Mouse (Mus musculus) limb, embryonic 12.5 days (tissue): Measurements from ENCODE around the gene Anln. TPM values are rescaled to one million over a fixed set of nuclear protein-coding genes. Genes with fewer than 3 reads are reported as not detected.

Experiments used
- ATAC-seq: fragments of 200-750 bp; cut with Nextera tagmentation; 2 replicates; pipeline ENCODE4 v1.8.0; 2017; ENCODE audit warnings: low read depth, moderate TSS enrichment; ENCODE audit not compliant: insufficient number of reproducible peaks, insufficient read depth, low FRiP score, low TSS enrichment
- H3K27ac ChIP-seq: fragments of 300-500 bp; sonication (generic); 2 replicates; pipeline ENCODE4 v1.5.1; 2016; ENCODE audit warnings: mild to moderate bottlenecking, moderate library complexity
- H3K27me3 ChIP-seq: fragments of 300-500 bp; sonication (generic); 2 replicates; pipeline ENCODE4 v1.6.1; 2016; ENCODE audit warnings: mild to moderate bottlenecking, moderate library complexity
- H3K36me3 ChIP-seq: fragments of 300-500 bp; sonication (generic); 2 replicates; pipeline ENCODE4 v1.6.1; 2016; ENCODE audit warnings: mild to moderate bottlenecking, moderate library complexity
- H3K4me1 ChIP-seq: fragments of 300-500 bp; sonication (generic); replicated peaks from 2 replicates; pipeline ENCODE4 v1.6.1; 2016
- H3K4me2 ChIP-seq: fragments of 300-500 bp; sonication (generic); 2 replicates; pipeline ENCODE4 v1.6.1; 2016; ENCODE audit warnings: mild to moderate bottlenecking, moderate library complexity
- H3K4me3 ChIP-seq: fragments of 300-500 bp; sonication (generic); replicated peaks from 2 replicates; pipeline ENCODE4 v1.5.1; 2016; ENCODE audit warnings: mild to moderate bottlenecking
- H3K9ac ChIP-seq: fragments of 300-500 bp; sonication (generic); replicated peaks from 2 replicates; pipeline ENCODE4 v1.6.1; 2016; ENCODE audit warnings: mild to moderate bottlenecking, moderate library complexity
- H3K9me3 ChIP-seq: fragments of 300-500 bp; sonication (generic); 2 replicates; pipeline ENCODE4 v1.6.1; 2016; ENCODE audit warnings: mild to moderate bottlenecking, moderate library complexity
- WGBS: fragments of 180-500 bp; shearing (Covaris S2); methylation state at CpG from one replicate; pipeline ENCODE4 v1.1.7; 2016; 5-methylcytosine and 5-hydroxymethylcytosine counted together
- polyA plus RNA-seq: library from polyadenylated mRNA; unstranded; fragments of >200 nt; fragmentation: Nextera tagmentation; extraction: Ambion mirVana; gene quantifications from 2 replicates; pipeline ENCODE4 v1.2.1, GENCODE M21; 2016

The Anln gene
- 48.3 and 52.8 TPM in 2 replicates for polyA plus RNA-seq

DNA sequence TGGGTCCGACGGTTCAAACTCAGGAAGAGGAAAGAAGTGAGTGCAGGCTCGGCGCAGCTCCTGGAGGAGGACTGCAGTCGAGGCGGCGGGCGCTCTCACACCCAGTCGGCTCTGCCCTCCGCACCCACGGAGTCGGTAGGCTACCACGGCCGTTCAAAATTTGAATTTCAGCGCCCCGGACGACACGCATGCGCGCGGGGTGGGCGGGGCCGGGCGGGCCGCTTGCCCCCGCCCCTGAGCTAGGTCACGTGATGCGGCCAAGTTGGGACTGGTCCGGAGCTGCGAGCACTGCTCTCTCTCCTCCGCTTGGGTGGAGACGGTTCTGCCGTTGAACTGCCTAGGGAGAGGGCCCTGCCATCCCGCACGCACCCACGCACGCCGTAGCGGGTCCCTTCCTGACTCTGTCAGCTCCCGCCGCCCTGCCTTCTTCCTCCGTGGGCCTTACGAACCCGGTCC, at the start of gene Anln:
Gene Anln (minus strand): TSS at position 168 of the 456 bp plus-strand sequence.
- Histone ChIP-seq H3K9me3 (no peaks in the 10 kb centered on the region), H3K27me3 (no peaks in the 10 kb centered on the region), H3K27ac (peak within 1 kb of the TSS; percentile 95), H3K4me1 (peaks cover 16% of the 10 kb centered on the region), H3K4me3 (peak within 1 kb of the TSS; percentile 82), H3K36me3 (peaks cover 7% of the 10 kb centered on the region), H3K4me2 (peak within 1 kb of the TSS; percentile 74), H3K9ac (peak within 1 kb of the TSS; percentile 87)
- under 1% methylated on average over 43 of the region's 44 CpGs for WGBS
- ATAC-seq, result peak; percentile 92

DNA sequence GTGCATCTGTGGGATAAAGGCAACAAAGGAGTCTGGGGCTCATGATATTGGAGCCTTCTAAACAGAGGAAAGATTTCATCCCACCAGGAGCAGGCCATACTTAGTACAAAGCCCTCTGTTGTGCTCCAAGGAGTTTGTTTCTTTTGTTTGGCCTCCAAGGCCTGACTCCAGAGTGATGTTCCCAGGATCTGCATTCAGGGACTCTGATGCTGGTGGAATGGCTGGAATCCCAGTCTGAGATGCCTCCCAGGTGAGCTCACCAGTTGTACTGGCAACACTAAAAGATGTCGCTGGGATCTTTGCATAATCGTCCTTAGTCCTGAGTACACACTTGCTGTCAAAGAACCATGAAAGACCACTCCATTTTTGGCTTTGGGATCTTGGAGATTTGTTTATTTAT, 45.1 kb upstream of the Anln start:
- WGBS, result 91% methylated on average over 2 of the region's 2 CpGs
- no peak for ATAC-seq
- Histone ChIP-seq H3K9me3 (no peaks in the 10 kb centered on the region), H3K27me3 (no peaks in the 10 kb centered on the region), H3K4me3 (no peak overlapping the region), H3K36me3 (no peaks in the 10 kb centered on the region), H3K27ac (no peak overlapping the region), H3K4me2 (no peak overlapping the region), H3K4me1 (peaks cover 20% of the 10 kb centered on the region), H3K9ac (no peak overlapping the region)

DNA sequence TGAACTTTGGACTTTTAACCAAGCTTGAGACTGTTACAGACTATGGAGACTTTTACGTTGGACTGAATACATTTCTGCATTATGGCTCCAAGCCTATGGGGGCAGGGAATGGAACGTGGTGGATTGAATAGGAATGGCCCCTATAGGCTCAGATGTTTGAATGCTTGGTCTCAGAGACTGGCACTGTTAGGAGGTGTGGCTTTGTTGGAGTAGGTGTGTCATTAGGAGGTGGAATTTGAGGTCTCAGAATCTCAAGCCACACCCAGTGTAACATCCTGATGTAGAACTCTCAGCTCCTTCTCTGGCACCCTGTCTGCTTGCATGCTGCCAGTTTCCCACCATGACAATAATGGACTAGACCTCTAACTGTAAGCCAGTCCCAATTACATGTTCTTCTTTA, 44.2 kb upstream of the Anln start:
- Histone ChIP-seq H3K4me2 (no peak overlapping the region), H3K9ac (no peak overlapping the region), H3K9me3 (no peaks in the 10 kb centered on the region), H3K4me1 (peaks cover 29% of the 10 kb centered on the region), H3K27ac (no peak overlapping the region), H3K4me3 (no peak overlapping the region), H3K36me3 (no peaks in the 10 kb centered on the region), H3K27me3 (no peaks in the 10 kb centered on the region)
- WGBS, result 73% methylated on average over 2 of the region's 2 CpGs
- no peak for ATAC-seq

DNA sequence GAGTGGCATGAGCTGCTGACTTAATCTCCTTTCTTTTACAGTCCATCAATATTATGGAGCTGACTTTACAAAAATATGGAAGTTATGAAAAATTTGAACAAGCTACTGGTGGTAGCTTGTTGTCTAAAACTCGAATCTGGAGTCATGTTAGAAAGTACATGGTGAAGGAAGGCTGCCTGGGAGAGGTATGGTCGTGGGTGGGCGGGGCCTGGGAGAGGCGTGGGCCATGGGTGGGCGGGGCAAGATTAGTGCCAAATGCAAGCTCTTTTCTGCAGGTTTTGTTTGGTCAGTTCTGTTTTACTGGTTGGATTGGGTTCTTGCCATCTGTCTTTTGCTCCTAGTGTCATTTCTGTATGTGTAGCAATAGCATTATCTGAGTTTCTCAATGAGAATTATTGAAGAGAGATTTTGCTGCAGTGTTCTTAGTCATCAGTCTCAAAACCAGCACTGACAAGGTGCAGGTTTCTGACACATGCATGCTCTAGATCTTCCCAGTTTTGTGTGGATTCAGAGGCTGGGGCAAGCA, 41.4 kb upstream of the Anln start:
- Histone ChIP-seq H3K36me3 (no peaks in the 10 kb centered on the region), H3K27me3 (no peaks in the 10 kb centered on the region), H3K9me3 (no peaks in the 10 kb centered on the region), H3K4me2 (peak overlapping the region; percentile 40), H3K4me3 (no peak overlapping the region), H3K4me1 (peaks cover 32% of the 10 kb centered on the region), H3K27ac (peak overlapping the region; percentile 66; the same call in 1 of the 2 replicates), H3K9ac (no peak overlapping the region)
- no peak for ATAC-seq
- 36% methylated on average over 5 of the region's 5 CpGs for WGBS

DNA sequence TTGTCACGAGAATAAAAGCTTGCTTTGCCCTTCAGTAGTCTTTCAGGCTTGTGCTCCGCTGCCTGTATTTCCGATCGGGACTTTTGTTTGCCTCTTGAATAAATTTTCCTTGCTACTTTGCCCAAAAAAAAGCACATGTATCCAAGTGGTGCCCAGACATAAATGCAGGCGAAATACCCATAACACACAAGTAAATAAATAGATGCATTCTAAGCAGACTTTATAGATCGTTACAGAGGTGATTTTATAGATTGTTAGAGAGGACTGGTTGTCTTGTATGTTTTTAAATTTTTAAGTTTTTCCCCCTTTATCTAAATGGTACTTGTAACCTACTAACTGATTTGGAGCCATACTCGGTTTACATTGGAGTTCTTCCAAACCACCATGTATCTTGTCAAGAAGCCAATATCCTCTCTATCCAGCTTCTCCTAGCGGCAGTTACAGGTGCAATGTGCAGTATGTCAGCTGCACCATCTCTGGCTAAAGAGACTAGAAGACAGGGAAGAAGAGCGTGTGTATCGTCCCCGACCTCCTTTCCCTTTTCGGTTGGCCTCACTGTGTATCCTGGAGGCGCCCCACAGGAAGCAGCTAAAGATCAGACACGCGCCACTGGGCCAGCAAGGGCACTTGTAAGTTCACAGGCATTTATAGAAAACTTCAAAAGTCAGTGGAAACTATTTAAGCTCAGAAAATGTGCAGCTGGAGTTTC, 40.7 kb upstream of the Anln start:
- Histone ChIP-seq H3K36me3 (no peaks in the 10 kb centered on the region), H3K9me3 (no peaks in the 10 kb centered on the region), H3K27ac (peak overlapping the region; percentile 66), H3K4me2 (peak overlapping the region; percentile 40), H3K4me1 (peaks cover 32% of the 10 kb centered on the region), H3K27me3 (no peaks in the 10 kb centered on the region), H3K9ac (no peak overlapping the region), H3K4me3 (no peak overlapping the region)
- ATAC-seq, result no peak
- 55% methylated on average over 15 of the region's 15 CpGs for WGBS

DNA sequence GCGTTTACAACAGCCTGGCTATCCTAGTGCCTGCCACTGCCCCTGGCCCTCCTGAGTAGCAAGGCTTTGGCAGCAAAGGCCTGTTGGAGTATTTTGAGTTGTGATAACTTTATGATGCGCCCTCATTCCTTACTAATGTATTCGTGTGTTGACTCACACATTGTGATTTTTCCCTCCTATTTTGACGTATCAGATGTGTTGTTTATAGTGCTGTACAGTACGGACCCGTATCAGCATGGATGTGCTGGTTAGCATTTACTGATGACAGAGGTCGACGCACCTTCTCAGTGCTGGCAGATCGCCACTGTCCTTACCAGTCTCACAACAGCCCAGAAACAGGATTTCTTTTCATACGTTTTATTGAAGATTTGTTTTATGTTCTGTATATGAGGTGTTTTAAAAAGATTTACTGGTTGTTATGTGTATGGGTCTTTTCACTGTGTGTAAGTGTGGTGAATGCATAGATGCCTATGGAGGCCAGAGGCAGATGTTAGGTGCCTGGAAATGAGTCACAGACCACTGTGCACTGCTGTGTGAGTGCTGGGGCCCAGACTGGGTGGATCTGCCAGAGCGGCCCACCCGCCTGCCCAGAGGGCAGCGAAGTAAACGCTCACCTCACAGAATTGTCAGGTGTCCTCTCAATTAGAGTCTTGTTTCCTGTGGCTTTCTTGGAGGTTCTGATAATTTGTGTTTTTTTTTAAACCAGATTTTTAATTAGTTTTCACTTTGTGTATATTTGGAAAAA, 39.9 kb upstream of the Anln start:
- H3K4me1 ChIP-seq, result peaks cover 32% of the 10 kb centered on the region
- peak; percentile 69 for ATAC-seq
- H3K4me2 ChIP-seq, result no peak overlapping the region
- no peak overlapping the region for H3K9ac ChIP-seq
- H3K4me3 ChIP-seq, result no peak overlapping the region
- H3K27me3 ChIP-seq, result no peaks in the 10 kb centered on the region
- peak overlapping the region; percentile 62; the same call in 1 of the 2 replicates for H3K27ac ChIP-seq
- H3K9me3 ChIP-seq, result no peaks in the 10 kb centered on the region
- no peaks in the 10 kb centered on the region for H3K36me3 ChIP-seq
- WGBS, result 57% methylated on average over 14 of the region's 14 CpGs

DNA sequence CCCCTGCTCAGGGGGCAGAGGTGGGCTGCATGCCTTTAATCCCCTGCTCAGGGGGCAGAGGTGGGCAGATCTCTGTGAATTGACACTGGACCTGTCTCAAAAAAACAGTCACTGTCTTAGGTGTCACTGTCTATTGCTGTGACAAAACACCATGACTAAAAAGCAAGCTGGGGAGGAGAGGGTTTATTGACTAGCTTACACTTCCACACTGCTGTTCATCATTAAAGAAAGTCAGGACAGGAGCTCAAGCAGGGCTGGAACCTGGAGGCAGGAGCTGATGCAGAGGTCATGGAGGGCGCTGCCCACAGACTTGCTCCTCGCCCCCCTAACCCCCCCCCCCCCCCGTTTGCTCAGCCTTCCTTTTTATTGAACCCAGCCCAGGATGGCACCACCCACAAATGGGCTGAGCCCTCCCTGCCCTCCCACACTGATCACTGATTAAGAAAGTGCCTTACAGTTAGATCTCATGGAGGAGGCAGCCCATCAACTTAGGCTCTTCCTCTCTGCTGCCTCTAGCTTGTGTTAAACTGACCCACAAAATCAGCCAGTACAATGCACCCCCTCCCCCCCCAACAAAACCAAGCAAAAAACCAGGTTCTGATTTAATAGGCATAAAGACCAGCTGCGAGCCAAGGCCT, 39.2 kb upstream of the Anln start:
- Histone ChIP-seq H3K27ac (peak overlapping the region; percentile 62; the same call in 1 of the 2 replicates), H3K4me3 (no peak overlapping the region), H3K4me2 (no peak overlapping the region), H3K27me3 (no peaks in the 10 kb centered on the region), H3K9me3 (no peaks in the 10 kb centered on the region), H3K4me1 (peaks cover 32% of the 10 kb centered on the region), H3K36me3 (no peaks in the 10 kb centered on the region), H3K9ac (no peak overlapping the region)
- 10% methylated on average over 3 of the region's 4 CpGs for WGBS
- ATAC-seq, result no peak

DNA sequence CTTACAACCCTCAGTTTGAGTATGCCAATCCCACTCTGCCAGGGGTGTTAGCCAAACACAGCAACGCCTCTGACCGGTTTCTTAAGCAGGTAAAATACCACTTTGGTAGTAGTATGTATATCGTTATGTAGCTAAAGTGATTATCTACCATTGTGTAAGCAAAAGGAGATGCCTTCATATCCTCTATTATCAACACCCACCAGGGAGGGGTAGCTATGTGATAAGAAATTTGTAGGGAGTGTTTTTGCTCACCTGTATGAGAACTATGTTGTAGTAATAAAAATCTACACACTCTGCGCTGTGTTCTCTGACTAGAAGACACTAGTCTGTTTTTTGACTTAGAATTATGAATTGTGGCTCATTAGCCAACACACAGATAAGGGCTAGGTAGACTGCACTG, 35.7 kb upstream of the Anln start:
- Histone ChIP-seq H3K9me3 (no peaks in the 10 kb centered on the region), H3K4me3 (no peak overlapping the region), H3K4me2 (no peak overlapping the region), H3K4me1 (peaks cover 21% of the 10 kb centered on the region), H3K36me3 (no peaks in the 10 kb centered on the region), H3K27ac (no peak overlapping the region), H3K27me3 (no peaks in the 10 kb centered on the region), H3K9ac (no peak overlapping the region)
- ATAC-seq, result no peak
- 89% methylated on average over 4 of the region's 4 CpGs for WGBS

DNA sequence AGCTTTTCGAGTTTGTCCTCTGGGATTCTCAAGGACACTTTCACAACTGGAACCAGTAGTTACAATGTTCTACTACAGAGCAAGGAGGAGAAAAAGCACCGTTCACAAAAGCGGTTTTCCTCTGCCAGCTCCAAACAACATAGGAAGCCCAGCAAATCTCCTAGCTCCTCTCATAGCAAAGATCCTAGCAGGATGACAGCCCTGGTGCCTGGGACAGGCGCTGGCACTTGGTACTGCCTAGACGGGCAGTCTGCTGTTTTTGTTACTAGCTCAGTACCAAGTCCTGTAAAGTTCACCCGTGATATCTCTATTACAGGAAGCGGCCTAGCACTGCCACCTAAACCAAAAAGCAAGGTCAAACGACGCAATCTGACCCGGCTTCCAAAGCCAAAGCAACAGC, 35.2 kb upstream of the Anln start:
- WGBS, result 65% methylated on average over 10 of the region's 10 CpGs
- no peak overlapping the region for H3K4me3 ChIP-seq
- no peak for ATAC-seq

DNA sequence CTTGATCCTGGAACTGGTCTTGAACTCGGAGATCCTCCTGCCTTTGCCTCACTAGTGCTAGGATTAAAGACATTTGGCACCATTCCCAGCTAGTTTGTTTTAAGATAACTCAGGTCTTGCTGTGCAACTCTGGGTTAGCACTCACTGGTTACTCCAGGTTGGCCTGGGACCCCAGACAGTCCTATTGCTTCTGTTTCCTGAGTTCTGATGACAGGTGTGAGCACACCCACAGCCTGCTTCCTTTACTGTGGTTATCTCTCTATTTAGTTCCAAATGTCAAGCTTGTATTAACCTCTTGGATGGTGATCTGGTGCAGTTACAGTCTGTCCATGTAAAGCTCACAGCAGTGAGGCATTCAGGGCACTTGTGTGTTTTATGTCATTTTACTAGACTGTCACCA, 34.5 kb upstream of the Anln start:
- peaks cover 9% of the 10 kb centered on the region for H3K4me1 ChIP-seq
- H3K27me3 ChIP-seq, result no peaks in the 10 kb centered on the region
- H3K9me3 ChIP-seq, result no peaks in the 10 kb centered on the region
- H3K4me2 ChIP-seq, result no peak overlapping the region
- no peak overlapping the region for H3K27ac ChIP-seq
- H3K36me3 ChIP-seq, result no peaks in the 10 kb centered on the region
- 58% methylated on average over 1 of the region's 1 CpGs for WGBS
- no peak overlapping the region for H3K9ac ChIP-seq
- no peak for ATAC-seq
- no peak overlapping the region for H3K4me3 ChIP-seq

More for the DNA sequence above, 35.2 kb upstream of the Anln start:
- Histone ChIP-seq H3K4me2 (no peak overlapping the region), H3K9me3 (no peaks in the 10 kb centered on the region), H3K36me3 (no peaks in the 10 kb centered on the region), H3K4me1 (peaks cover 16% of the 10 kb centered on the region), H3K27me3 (no peaks in the 10 kb centered on the region), H3K9ac (no peak overlapping the region), H3K27ac (no peak overlapping the region)

DNA sequence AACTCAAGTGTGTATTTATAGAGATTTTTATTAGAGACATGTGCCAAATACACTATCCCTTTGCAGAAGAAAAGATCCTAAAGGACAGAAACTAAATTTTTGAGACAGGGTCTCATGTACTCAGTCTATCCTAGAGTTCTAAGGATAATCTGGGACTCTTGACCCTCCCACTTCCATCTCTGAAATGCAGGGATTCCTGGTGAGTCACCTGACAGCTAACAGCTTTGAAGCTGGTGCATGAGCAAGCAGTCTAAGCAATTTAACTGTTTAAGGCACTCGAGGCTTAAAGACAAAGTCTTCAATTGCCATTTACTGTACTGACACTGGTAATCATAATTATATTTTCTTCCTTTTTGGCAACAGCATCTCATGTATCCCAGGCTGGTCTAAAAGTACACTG, 33.6 kb upstream of the Anln start:
- Histone ChIP-seq H3K4me2 (no peak overlapping the region), H3K4me3 (no peak overlapping the region), H3K36me3 (no peaks in the 10 kb centered on the region), H3K27ac (no peak overlapping the region), H3K4me1 (no peaks in the 10 kb centered on the region), H3K27me3 (no peaks in the 10 kb centered on the region), H3K9me3 (no peaks in the 10 kb centered on the region), H3K9ac (no peak overlapping the region)
- ATAC-seq, result no peak
- WGBS, result 48% methylated on average over 1 of the region's 1 CpGs
